Mouse (Mus musculus): ENCODE measurements around the gene Tent5c. TPM values are rescaled to one million over a fixed set of nuclear protein-coding genes. Genes with fewer than 3 reads are reported as not detected.

The Tent5c gene
- polyA plus RNA-seq, 1 experiment from 2014 or later, result 4.1 TPM

DNA sequence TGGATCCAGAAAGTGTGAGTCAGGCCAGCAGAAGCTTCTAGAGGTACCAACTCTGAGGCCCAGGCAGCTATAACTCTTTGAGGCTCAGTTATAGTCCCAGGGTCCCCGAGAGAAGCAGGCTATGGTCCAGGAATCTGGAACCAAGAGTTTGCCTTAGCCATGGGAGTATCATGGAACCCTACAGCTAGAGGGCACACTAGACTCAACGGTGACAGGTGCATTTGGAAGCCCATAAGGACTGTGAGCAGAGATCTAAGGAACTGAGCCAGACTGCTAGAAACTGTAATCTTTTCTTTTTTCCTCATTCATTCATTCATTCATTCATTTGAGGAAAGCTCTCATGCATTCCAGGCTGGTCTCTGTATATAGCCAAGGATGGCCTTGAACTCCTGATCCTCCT is 28.6 kb downstream of the Tent5c start:
- Histone ChIP-seq H3K4me1 (peaks cover 18% of the 10 kb centered on the region), H3K27ac (no peak overlapping the region), H3K27me3 (ENCODE audit: insufficient read depth, poor library complexity, severe bottlenecking) (no peaks in the 10 kb centered on the region), H3K36me3 (no peaks in the 10 kb centered on the region), H3K9me3 (no peaks in the 10 kb centered on the region), H3K4me3 (no peak overlapping the region)
- DNase-seq (ENCODE audit: low spot score), result no peak
- 76% methylated on average over 2 of the region's 2 CpGs for WGBS

DNA sequence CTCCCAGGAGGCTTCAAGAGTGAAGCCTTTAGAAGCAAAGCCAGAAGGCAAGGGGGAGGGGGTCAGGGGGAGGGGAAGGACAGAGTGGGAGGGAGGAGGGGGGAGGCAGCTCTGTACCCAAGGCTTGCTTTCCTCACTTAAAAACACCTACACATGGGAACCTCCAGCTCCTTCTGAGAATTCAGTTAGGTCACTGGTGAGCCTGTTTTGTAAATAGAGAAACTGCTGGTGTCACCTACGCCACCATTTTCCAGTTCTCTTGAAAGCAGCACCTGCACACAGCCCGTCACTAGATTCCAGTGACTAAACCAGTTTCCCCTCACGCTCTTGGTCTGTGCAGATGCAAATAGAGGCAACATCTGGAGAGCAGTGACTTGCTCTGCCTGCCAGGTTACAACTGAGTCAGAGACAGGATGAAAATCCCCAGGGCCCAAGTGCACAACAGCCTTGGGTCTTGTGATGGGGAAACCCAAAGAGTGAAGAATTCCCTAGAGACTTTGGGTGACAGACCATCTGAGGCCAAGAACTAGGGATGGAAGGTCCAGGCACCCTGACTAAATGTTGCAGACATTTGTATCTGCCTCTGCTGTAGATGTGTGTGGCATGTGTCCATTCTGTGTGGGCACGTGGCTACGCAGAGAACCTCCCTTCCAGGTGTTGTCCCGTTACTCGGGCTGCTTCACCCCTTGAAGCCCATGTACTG is 45.2 kb downstream of the Tent5c start:
- Histone ChIP-seq H3K4me3 (no peak overlapping the region), H3K4me1 (peaks cover 45% of the 10 kb centered on the region), H3K9me3 (no peaks in the 10 kb centered on the region), H3K27ac (no peak overlapping the region), H3K36me3 (no peaks in the 10 kb centered on the region), H3K27me3 (ENCODE audit: insufficient read depth, poor library complexity, severe bottlenecking) (no peaks in the 10 kb centered on the region; the same call in 1 of the 2 replicates)
- DNase-seq (ENCODE audit: low spot score), result no peak
- WGBS, result 85% methylated on average over 7 of the region's 7 CpGs

DNA sequence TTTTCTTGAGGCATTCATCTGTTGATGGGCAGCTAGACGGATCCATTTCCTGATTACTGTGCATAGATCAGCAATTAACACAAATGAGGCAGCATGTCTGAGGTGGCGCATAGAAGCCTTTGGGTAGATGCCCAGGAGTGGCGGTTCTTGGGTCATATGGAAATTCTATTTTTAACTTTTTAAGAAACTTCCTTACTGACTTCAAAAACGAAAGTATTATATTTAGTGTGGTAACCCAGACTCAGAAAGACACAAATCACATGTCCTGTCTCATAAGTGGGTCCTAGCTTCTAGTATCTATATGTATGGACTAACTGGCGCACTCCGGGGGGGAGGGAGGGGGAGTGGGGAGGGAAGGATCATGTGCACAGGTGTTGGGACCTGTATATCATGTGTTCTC is 46.6 kb downstream of the Tent5c start:
- WGBS, result 83% methylated on average over 6 of the region's 6 CpGs
- H3K27me3 ChIP-seq (ENCODE audit: insufficient read depth, poor library complexity, severe bottlenecking), result no peaks in the 10 kb centered on the region; the same call in 1 of the 2 replicates
- H3K36me3 ChIP-seq, result no peaks in the 10 kb centered on the region
- no peaks in the 10 kb centered on the region for H3K9me3 ChIP-seq
- peaks cover 53% of the 10 kb centered on the region for H3K4me1 ChIP-seq
- H3K27ac ChIP-seq, result no peak overlapping the region
- H3K4me3 ChIP-seq, result no peak overlapping the region
- DNase-seq (ENCODE audit: low spot score), result no peak

DNA sequence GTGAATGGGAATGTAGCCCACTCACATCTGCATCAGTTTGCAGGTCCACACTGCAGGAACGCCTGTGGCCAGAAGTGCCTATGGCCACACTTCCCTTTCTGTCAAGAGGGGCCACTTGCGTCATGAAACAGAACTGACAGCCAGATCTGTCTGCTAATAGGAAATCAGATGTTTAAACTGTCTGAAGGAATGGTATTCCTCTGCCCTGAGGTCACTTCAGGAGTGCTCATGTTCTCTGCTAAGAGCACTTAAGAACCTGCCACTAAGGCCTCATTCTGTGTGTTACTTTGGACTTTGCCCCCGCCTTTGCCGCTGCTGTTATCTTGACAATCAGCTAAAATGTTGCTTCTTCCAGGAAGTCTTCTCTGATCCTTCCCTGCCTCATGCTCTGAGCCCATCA is 48.4 kb downstream of the Tent5c start:
- H3K4me3 ChIP-seq, result no peak overlapping the region
- no peak overlapping the region for H3K27ac ChIP-seq
- H3K4me1 ChIP-seq, result peaks cover 53% of the 10 kb centered on the region
- no peak for DNase-seq (ENCODE audit: low spot score)
- H3K36me3 ChIP-seq, result no peaks in the 10 kb centered on the region
- no peaks in the 10 kb centered on the region for H3K9me3 ChIP-seq
- H3K27me3 ChIP-seq (ENCODE audit: insufficient read depth, poor library complexity, severe bottlenecking), result no peaks in the 10 kb centered on the region; the same call in 1 of the 2 replicates
- WGBS, result 34% methylated on average over 4 of the region's 4 CpGs

DNA sequence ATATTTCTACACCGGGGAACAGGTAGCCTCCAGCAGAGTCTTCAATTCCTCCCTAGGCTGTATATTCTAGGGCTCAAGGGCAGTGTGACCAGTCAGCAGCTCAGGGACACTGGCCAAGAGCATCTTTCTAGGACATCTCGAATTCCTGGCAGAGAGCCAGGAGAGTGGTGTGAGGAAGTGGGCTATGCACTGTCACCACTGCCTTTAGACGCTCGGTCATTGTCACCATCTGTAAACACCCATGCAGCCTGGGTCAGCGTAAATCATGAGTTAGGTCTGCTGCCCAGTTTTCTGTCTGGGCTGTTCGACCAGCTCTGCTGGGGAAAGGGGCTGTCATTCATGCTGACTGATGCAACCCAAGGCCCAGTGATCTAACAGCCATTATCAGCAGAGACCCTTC is 49.1 kb downstream of the Tent5c start:
- H3K9me3 ChIP-seq, result no peaks in the 10 kb centered on the region
- H3K4me3 ChIP-seq, result no peak overlapping the region
- peak overlapping the region; percentile 79; the same call in 1 of the 2 replicates for H3K27ac ChIP-seq

DNA sequence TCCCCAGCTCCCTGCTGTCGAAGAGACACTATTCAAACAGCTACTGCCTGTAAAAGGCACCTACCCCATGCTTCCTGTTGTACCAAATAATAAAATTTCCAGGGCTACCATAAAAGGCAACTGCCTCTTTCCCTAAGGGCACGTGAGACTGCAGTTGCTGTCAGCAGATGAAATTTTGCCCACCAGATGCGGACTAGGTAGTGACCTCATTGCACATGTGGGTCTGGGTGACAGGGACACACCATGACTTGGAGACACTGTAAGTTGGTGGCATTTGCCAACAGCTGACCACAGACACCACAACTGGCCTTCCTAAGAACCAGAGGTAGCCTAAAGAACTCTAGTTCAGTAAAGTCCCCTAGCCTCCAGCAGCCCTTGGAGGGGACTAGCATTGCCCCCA is 50.0 kb downstream of the Tent5c start:
- 62% methylated on average over 3 of the region's 3 CpGs for WGBS
- Histone ChIP-seq H3K4me3 (no peak overlapping the region), H3K4me1 (peaks cover 38% of the 10 kb centered on the region), H3K27me3 (ENCODE audit: insufficient read depth, poor library complexity, severe bottlenecking) (no peaks in the 10 kb centered on the region; the same call in 1 of the 2 replicates), H3K36me3 (no peaks in the 10 kb centered on the region), H3K9me3 (no peaks in the 10 kb centered on the region), H3K27ac (peak overlapping the region; percentile 79; the same call in 1 of the 2 replicates)
- DNase-seq (ENCODE audit: low spot score), result no peak

More for the DNA sequence above, 49.1 kb downstream of the Tent5c start:
- DNase-seq (ENCODE audit: low spot score), result no peak
- H3K36me3 ChIP-seq, result no peaks in the 10 kb centered on the region
- peaks cover 47% of the 10 kb centered on the region for H3K4me1 ChIP-seq
- WGBS, result 36% methylated on average over 6 of the region's 6 CpGs
- no peaks in the 10 kb centered on the region; the same call in 1 of the 2 replicates for H3K27me3 ChIP-seq (ENCODE audit: insufficient read depth, poor library complexity, severe bottlenecking)

DNA sequence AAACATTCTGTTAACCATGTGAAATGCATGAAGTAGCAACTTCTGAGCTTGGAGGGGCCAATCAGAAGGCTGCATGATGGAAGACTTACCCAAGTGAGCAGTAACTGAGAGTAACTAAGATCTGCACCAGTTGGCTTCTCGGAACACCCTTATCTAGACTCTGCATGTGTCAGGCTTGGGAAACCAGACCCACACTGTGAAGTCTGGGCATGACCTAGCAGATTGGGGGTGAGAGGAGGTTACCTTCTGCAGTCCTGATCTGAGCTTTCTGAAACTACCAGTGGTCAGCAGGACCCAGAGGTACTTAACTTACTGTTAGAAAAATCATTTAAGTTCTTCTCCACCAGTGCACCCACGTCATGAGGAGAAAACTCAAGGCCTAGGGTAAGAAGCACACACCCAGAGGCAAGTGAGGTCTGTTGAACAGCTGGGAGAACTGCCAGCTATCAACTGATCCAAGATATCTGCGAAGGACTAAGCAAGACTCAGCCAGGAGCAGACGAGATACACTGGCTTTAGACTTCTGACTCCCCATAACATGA is 50.6 kb downstream of the Tent5c start:
- 41% methylated on average over 4 of the region's 4 CpGs for WGBS
- Histone ChIP-seq H3K4me1 (peaks cover 32% of the 10 kb centered on the region), H3K27me3 (ENCODE audit: insufficient read depth, poor library complexity, severe bottlenecking) (no peaks in the 10 kb centered on the region; the same call in 1 of the 2 replicates), H3K9me3 (no peaks in the 10 kb centered on the region), H3K4me3 (no peak overlapping the region), H3K36me3 (no peaks in the 10 kb centered on the region), H3K27ac (peak overlapping the region; percentile 79; the same call in 1 of the 2 replicates)
- DNase-seq (ENCODE audit: low spot score), result peak; percentile 95

DNA sequence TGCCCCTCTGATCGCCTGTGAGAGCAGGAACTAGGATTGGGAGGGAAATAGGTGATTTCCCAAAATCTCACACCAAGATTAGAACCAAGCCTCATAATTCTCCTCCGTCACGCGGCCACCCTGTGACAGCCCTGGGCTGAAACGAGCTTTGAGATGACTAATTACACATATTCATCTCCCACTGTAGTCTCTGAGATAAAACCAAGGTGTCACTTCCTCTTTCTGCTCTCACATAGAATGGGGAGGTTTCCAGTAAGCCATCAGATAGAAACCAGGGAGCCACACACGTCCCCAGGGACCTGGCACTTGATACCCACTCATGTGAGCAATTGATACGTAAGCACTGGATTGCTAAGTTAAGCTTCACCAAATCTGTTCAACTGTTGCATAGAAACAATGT is 52.4 kb downstream of the Tent5c start:
- Histone ChIP-seq H3K27me3 (ENCODE audit: insufficient read depth, poor library complexity, severe bottlenecking) (no peaks in the 10 kb centered on the region), H3K9me3 (no peaks in the 10 kb centered on the region), H3K36me3 (no peaks in the 10 kb centered on the region), H3K27ac (no peak overlapping the region), H3K4me1 (peaks cover 30% of the 10 kb centered on the region), H3K4me3 (no peak overlapping the region)
- DNase-seq (ENCODE audit: low spot score), result no peak
- WGBS, result 75% methylated on average over 7 of the region's 7 CpGs

DNA sequence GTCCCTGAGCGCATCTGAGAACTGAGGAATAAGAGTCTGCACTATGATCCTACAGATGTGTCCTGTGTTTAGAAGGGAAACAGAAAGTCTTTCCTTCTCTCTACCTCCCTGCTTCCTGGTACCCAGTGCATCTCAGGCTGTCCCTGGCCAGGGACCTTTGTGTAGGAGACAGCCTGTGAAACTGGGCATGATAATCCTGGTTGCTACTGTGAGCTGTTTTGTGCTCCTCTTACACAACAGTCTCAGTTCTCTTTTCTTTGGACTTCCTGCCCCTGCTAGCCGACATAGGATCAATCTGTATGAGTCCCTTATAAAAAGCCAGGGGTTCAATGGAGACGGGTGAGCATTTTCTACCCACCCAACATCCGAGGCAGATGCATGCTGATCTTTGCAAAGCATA is 57.4 kb downstream of the Tent5c start:
- Histone ChIP-seq H3K4me3 (no peak overlapping the region), H3K9me3 (no peaks in the 10 kb centered on the region), H3K4me1 (peaks cover 18% of the 10 kb centered on the region), H3K36me3 (no peaks in the 10 kb centered on the region), H3K27ac (no peak overlapping the region), H3K27me3 (ENCODE audit: insufficient read depth, poor library complexity, severe bottlenecking) (no peaks in the 10 kb centered on the region)
- 84% methylated on average over 4 of the region's 4 CpGs for WGBS
- no peak for DNase-seq (ENCODE audit: low spot score)

DNA sequence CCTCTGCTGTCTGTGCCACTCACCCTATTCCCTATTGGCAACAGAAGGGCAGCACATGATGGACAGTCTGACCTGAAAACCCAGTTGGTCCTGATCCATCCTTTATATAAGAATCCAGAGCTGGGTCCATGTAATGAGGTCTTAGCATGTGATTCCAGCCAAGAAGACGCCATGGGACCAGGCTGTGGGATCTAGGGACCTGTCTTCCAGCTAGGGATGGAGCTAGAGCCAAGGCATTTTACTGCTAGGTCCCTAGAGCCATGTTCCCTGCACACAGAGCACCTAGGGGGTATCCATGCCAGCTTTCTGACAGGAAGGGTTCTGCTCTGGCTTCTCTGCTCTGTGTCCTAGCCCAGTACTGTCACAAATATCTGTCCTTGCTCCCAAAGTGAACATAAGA is 58.4 kb downstream of the Tent5c start:
- Histone ChIP-seq H3K36me3 (no peaks in the 10 kb centered on the region), H3K4me3 (no peak overlapping the region), H3K27me3 (ENCODE audit: insufficient read depth, poor library complexity, severe bottlenecking) (no peaks in the 10 kb centered on the region), H3K4me1 (peaks cover 21% of the 10 kb centered on the region), H3K9me3 (no peaks in the 10 kb centered on the region), H3K27ac (peak overlapping the region; percentile 22; the same call in 1 of the 2 replicates)
- WGBS, result 66% methylated on average over 1 of the region's 1 CpGs
- no peak for DNase-seq (ENCODE audit: low spot score)

DNA sequence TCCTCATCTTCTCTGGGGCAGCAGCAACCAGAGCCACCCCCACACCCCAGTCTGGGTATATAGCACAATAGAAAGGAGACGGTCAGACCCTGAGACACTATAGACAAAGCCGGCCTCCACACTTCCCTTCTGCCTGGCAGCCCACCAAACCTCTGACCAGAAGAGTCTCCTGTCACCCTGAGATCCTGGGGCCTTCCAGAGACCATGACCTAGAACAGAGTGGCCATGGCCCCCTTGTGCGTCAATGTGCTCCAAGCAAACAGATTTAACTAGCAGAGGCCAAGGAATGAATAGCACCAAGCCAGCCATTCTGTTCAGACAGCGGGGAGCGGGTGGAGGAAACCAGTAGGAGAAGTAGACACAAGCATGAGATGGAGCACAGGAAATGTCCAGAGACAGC is 59.0 kb downstream of the Tent5c start:
- no peaks in the 10 kb centered on the region for H3K36me3 ChIP-seq
- H3K27me3 ChIP-seq (ENCODE audit: insufficient read depth, poor library complexity, severe bottlenecking), result no peaks in the 10 kb centered on the region
- H3K4me1 ChIP-seq, result peaks cover 21% of the 10 kb centered on the region
- 80% methylated on average over 5 of the region's 5 CpGs for WGBS
- H3K4me3 ChIP-seq, result no peak overlapping the region
- no peak overlapping the region for H3K27ac ChIP-seq
- no peak for DNase-seq (ENCODE audit: low spot score)
- H3K9me3 ChIP-seq, result no peaks in the 10 kb centered on the region

DNA sequence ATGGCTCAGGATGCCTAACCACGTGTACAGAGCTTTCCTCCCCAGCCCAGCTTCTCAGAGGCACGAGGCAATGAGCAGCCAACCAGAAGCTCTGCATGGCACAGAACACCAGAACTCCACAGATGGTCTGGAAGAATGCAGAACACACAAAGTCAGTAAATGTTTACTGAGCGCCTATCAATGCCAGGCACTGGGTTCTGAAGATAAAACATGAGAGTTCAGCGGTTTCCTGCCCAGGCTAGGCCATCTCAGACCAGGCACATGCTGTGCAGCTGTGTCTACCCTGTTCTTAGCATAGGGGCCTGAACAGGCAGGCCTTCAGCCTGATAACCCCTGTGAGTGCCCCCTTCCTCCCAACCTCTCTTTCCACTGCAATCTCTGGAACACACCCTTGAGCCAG is 59.5 kb downstream of the Tent5c start:
- H3K27me3 ChIP-seq (ENCODE audit: insufficient read depth, poor library complexity, severe bottlenecking), result no peaks in the 10 kb centered on the region
- 49% methylated on average over 4 of the region's 4 CpGs for WGBS
- peaks cover 21% of the 10 kb centered on the region for H3K4me1 ChIP-seq
- H3K27ac ChIP-seq, result no peak overlapping the region
- DNase-seq (ENCODE audit: low spot score), result no peak
- H3K9me3 ChIP-seq, result no peaks in the 10 kb centered on the region
- no peak overlapping the region for H3K4me3 ChIP-seq
- no peaks in the 10 kb centered on the region for H3K36me3 ChIP-seq

DNA sequence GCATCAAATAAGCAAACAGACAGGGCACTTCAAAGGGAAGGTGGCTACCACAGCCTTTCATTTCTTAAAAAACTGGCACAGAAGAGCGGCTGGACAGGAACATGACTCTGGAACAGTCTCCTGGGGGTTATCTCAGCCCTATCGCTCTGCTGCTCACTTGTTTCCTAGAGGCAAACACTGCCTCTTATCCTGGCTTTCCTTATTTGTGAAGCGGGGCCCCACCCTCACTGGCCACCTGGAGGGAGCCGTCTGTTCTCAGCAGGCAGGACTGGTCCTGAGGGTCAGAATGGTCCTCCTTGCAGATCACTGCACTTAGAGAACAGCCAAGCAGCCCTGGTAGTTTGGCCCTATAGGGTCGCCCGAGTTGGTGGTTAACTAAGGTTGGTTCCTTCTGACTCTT is 61.6 kb downstream of the Tent5c start:
- no peaks in the 10 kb centered on the region for H3K36me3 ChIP-seq
- DNase-seq (ENCODE audit: low spot score), result no peak

More for the DNA sequence above, 61.6 kb downstream of the Tent5c start:
- 38% methylated on average over 6 of the region's 6 CpGs for WGBS
- no peaks in the 10 kb centered on the region for H3K9me3 ChIP-seq
- H3K4me1 ChIP-seq, result peaks cover 21% of the 10 kb centered on the region
- no peak overlapping the region for H3K27ac ChIP-seq
- no peak overlapping the region for H3K4me3 ChIP-seq
- H3K27me3 ChIP-seq (ENCODE audit: insufficient read depth, poor library complexity, severe bottlenecking), result no peaks in the 10 kb centered on the region

Data from heart, embryonic 10.5 days (tissue).